Mouse (Mus musculus): Measurements from ENCODE around the gene Samd8.

The Samd8 gene

DNA sequence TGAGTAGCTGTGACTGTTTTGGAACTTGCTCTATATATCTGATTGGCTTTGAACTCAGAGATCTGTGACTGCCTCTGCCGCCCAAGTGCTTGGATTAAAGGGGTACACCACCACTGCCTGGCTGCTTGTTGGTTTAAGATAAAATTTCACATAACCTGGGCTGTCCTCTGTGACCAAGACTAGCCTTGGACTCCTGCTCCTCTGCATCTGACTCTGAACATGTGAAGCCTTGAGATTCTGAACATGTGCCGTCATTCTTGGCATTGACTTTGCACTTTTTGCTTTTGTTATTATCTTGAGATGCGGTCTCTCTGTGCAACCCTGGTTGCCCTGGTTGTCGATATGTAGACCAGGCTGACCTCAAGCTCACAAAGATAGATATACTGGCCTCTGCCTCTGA lies 41.4 kb downstream of the Samd8 start:
- DNase-seq (ENCODE audit: low read depth, low spot score), result no peak

DNA sequence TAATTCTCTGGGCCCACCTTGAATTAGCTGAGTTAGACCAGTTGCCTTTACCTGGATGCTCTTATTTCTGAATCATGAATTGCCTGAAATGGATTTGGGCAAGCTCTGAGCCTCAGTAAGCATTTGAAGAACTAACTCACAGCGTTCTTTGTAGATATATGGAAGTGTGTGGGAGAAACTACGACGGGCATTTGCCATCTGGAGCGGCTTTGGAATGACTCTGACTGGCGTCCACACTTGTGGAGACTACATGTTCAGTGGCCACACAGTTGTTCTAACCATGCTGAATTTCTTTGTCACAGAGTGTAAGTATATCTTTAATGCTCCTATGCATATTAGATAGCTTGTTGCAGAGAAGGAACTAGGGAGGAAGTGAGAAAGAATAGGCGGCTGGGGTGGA lies 41.9 kb downstream of the Samd8 start:
- DNase-seq (ENCODE audit: low read depth, low spot score), result no peak

DNA sequence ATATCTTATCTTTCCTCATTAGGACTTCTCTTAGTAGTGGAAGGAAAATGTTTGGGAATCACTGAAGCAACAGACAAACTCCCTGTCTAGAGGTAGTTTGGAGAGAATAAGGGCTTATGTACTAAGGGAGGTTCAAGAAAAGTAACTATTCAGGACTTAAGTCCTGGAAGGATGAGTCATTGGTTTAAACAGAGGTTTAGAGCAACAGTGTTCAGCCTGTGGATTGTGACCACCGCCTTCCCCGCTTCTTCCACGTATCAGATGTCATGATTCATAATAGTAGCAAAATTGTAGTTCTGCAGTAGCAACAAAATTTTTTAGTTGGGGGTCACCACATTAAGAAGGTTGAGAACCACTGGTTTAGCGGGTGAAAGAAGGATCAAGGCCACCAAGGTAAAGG lies 50.3 kb downstream of the Samd8 start:
- no peak for DNase-seq (ENCODE audit: low read depth, low spot score)

DNA sequence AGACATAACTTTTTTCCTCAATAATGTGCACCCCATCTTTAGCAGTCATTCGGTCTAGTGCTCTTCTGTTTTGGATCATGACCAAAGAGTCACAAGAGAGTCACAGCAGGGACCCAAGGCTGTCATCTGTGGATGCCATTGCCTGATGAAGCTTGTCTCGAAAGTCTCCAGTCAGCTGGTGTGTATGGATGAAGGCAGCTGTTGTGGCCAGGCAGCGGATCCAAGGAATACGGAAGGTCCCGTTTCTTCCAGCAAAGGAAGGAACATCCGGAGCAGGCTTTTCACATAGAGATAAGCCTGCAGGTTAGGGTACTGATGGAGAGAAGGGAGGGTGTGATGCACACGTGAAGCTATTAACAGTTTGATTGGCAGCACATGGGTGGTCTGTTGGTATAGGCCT lies 51.3 kb downstream of the Samd8 start:
- DNase-seq (ENCODE audit: low read depth, low spot score), result no peak

DNA sequence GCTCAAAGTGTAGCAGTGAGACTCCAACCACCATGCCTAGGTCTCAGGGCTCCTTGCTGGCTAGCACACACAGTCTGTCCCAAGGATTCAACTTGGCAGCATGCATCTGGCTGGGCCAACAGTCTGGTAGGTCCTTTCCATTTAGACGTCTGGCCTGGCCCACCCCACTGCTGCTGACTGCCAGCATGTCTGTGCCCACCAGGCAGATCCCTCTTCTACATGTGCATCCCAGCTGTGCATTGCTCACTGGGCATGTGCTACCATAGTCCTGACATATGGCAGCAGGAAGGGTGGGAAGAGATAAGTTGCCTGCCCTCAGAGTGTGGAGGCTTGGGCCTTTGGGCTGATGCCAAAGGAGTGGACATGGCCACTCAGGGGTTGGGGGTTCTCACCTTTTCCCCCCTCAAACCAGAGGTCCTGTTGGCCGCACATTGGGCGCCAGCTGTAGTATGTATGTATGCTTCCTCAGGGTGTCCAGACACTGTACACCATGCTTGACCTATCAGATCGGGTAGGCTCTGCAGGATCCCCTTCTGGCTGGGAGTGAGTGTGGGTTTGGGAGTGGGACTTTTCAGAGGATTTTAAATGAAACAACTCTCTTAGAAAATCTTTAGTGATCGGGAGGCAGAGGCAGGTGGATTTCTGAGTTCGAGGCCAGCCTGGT lies 52.3 kb downstream of the Samd8 start:
- no peak for DNase-seq (ENCODE audit: low read depth, low spot score)

DNA sequence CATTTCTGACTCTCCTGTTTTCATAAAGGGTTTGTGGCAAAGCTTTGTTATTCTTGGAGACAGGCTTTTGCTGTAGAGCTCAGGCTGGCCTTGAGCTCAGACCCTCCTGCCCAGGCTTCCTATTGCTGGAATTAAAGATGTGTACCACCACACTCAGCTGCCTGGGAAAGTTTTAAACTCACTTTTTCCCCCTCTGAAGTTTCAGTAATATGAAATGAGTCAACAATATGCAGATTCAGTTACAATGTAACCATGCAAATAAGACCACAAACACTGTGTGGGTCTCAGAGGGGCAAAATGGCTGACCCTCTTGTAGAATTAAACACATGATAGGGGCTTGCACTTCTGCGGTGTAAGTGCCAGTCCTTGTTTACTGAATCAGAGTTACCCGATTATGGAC lies 55.9 kb downstream of the Samd8 start:
- no peak for DNase-seq (ENCODE audit: low read depth, low spot score)

DNA sequence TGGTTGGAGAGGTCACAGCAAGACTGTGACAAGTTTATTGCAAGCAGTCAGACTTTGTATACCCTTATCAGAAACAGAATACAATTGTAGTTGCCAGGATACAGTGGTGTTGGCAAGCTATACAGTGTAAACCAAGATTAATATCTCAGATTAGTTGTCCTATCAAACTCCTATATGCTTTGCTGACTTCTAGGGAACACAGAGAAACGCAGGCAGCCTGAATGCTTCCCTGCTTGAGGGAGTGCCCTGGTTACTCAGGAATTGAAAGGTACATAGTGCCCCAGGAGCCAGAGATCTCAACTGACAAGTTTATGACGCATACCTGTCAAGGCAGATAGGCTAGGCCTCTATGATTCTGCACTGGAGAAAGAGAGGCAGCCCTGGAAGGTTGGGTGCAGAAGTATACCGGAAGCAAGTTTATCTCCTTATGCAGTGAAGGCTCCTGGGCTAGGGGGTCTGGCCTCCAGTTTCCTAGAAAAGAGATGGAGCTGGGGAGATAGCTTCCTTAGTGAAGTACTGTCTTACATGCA lies 56.4 kb downstream of the Samd8 start:
- no peak for DNase-seq (ENCODE audit: low read depth, low spot score)

DNA sequence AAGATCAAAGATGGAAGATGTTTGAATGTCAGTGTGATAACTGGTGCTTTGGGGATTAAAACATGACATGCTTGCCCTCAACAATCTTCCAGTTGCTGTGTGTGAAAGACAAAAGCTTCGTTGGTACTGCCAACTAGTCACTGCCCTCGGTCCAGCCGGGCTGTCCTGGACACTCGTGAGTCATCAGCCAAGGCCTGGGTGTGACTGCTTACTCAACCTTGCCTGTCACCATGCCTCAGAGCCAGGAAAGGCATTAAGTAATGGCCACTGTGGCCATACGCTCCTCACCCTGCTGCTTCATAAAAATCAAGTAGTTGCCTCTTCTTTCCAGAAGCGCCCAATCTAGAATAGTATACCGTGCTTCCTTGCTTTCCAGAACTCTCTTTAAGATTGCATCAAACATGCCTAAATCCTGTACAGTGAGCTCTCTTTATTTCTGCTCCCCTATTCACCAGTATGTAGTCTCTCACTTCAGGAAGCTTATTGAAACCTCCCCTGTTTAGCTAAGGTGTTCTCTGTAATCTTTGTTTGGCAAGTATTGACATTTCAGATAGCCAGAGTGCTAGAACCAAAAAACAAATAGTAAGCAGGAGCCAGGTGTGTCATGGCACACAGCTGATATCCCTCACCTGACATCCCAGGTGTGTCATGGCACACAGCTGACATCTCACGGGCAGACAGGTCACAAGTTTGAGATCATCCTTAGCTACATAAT lies 58.0 kb downstream of the Samd8 start:
- DNase-seq (ENCODE audit: low read depth, low spot score), result no peak

DNA sequence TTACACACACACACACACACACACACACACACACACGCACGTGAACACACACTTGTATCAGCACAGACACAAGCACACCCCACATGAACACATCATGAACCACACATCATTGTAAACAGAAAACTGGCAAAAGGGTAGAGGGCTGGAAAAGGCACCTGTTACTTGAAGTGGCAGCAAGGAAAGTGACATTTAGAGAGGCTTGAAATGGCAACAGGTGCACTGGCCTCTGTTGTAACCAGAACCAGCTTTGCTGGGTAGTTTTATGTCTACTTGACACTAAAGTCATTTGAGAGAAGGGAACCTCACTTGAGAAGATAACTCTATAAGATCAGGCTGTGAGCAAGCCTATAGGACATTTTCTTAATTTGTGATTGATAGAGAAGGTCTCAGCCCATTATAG lies 59.1 kb downstream of the Samd8 start:
- DNase-seq (ENCODE audit: low read depth, low spot score), result no peak

DNA sequence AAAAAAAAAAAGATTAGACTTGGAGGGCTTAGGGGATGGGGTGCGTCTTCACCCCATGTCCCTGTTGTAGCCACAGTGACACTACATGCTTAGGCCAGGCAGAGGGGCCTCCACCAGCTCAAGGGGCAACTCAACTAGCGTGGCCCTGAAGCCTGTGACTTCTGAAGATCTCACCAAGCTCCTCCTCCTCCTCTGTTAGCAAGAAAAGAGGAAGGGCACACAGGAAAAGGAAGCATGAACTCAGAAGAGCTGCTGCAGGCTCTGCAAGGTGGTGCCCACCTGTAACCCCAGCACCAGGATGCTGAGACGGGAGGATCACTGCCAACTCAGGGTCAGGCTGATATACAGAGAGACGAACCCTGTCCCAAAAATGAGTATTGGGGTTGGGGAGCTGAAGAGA lies 61.0 kb downstream of the Samd8 start:
- no peak for DNase-seq (ENCODE audit: low read depth, low spot score)

DNA sequence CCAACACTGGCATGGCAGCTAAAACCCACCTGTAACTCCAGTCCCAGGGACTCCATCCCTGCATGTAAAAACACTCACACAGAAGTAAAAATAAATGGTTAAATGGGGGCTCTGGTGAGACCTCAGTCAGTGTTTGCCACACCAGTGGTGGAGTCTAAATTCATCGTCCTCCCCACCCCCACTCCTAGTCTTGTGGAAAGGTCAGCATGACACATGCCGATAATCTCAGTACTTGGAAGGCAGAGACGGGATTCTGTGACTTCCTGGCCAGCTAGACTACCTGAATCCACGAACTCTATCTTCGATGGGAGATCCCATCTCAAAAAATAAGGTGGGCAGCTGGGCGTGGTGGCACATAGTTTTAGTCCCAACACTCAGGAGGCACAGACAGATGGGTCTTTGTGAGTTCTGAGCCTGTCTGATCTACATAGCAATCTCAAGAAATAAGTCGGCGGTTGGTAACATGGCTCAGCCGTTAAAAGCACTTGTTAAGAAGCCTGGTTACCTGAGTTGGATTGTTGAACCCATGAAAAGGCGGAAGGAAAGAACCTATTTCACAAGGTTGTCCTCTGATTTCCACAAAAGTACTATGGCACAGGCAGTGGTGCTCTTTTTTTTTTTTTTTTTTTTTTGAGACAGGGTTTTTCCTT lies 61.5 kb downstream of the Samd8 start:
- DNase-seq (ENCODE audit: low read depth, low spot score), result no peak

DNA sequence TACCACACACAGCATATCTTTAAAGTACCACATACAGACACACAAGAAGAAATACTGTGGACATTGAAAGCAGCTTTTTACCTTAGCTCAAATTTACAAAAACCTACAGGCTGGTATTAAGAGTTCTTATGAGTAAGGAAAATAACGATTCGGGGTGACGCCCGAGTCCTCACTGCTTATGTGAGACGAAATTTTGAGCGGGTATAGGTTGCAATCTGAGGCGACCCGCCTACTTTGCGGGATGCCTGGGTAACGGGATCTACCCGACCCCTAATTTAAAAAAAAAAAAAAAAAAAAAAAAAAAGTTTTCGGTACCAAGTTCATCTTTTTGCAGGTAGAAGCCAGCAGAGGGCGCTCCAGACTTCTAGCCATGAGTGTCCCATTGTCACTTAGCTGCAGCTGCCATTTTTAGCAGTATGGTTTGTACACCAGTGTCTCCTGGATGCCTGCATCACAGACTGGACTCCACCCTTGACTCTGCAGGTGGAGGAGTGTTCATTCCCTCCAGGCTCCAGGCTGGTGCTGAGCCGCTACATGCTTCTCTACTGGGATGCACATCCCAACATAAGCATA lies 62.3 kb downstream of the Samd8 start:
- peak; percentile 88 for DNase-seq (ENCODE audit: low read depth, low spot score)

DNA sequence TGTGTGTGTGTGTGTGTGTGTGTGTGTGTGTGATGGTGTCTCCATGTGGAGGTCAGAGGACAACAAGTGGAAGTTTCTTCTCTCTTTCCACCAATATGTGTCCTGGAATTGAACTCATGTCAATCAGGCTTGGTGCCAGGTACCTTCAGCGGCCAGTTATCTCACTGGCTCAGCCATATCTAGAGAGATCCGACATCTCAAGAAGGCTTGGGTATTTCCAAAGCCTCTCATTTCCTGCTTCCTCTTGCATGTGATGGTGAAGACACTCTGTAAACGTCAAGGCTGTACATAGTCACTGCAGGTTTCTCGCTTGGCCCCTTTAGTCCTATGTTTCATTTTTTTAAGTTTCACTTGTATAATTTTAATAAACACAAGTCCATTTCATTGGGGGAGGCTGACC lies 62.9 kb downstream of the Samd8 start:
- DNase-seq (ENCODE audit: low read depth, low spot score), result no peak

DNA sequence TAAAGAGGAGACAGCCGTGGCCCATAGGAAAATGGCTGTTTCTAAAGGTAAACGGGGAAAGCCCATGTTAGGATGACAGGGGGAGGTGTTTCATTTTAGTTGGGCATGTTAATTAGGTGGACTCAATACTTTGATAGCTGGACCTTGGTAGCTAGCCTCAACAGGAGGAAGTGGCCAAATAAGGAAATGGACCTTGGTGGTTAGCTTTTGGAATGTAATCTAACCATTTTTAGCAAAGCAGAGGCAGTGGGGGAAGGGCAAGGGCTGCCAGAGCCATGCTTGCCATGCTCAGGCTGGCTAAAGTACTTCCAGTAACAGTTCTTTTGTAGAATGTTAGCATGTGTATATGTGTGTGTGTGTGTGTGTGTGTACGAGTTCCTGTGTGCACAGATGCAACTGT lies 63.5 kb downstream of the Samd8 start:
- no peak for DNase-seq (ENCODE audit: low read depth, low spot score)

DNA sequence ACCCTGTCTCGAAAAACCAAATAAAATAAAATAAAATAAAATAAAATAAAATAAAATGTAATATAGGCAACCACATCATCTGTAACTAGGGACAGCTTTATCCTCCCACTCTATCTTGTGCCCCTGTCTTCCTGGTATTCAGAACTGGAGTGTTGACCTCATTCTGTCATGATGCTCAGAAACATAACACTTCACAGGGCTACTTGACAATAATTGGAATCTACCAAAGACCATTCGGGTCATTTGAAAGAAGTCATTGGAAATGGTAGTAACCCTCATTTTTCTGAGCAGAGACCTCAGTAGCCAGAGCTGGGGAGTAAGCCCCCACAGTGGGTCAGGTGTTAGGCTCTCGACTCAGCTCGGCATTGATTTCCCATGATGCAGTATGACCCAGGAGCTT lies 64.3 kb downstream of the Samd8 start:
- no peak for DNase-seq (ENCODE audit: low read depth, low spot score)

DNA sequence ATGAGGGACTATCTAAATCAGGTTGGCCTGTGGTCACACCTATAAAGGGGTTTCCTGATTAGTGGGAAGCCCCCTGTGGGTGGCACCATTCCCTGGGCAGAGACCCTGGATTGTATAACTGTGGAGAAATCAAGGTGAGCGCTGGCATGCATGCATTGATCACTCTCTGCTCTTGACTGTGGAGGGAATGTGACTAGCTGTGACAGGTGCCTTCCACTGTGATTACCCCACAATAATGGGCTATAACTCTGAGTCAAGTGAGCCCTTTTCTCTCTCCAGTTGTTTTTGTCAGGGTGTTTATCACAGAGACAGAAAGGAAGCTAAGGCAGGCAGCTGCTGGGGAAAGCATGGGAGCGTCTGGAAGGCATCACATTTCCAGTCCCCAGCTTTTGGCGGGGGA lies 65.9 kb downstream of the Samd8 start:
- no peak for DNase-seq (ENCODE audit: low read depth, low spot score)

DNA sequence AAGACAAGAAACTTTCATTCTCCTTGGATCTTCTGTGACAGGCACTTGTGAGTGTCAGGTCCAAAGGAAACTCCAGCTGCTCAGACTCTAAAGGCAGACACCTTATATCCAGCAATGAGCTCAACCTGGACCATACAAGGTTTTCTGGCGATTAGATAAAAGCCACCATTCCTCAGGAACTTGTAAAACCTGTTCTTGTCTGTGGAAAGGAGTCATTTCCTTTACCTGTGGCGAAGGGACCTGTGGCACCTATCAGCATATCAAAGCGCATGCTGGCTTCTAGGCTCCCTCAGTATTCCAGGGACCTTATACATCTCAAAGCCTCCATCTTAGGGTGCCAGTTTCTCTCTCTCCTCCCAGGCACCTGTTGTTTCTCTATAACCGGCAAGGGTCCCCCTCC lies 67.1 kb downstream of the Samd8 start:
- DNase-seq (ENCODE audit: low read depth, low spot score), result peak; percentile 27

DNA sequence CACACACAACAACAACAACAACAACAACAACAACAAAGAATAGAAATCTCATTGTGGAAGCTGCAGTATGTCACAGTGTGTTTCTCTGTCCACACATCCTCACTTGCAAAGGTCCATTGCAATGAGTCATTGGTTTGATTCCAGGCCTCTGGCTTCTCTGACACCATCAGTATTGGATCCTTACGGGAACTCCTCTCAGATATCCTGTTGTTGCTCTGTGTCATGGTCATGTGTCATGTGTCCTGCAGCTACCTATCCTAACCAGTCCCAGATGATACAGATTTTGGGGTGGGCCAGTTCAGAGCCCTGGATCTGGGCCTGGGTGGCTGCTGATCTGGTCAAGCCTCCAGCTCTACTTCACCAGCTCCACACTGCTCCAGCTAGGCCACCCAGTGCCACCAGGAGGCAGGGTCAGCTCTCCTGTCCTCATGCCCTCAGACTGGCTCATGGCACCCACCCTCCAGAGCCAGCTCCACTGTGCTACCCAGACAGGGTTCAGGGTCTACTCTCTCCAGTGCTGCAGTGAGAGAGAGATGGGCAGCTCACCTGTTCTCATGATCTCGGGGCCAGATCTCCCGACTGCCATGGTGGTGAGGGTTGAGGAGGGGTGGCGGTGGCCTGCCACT lies 70.7 kb downstream of the Samd8 start:
- DNase-seq (ENCODE audit: low read depth, low spot score), result no peak

DNA sequence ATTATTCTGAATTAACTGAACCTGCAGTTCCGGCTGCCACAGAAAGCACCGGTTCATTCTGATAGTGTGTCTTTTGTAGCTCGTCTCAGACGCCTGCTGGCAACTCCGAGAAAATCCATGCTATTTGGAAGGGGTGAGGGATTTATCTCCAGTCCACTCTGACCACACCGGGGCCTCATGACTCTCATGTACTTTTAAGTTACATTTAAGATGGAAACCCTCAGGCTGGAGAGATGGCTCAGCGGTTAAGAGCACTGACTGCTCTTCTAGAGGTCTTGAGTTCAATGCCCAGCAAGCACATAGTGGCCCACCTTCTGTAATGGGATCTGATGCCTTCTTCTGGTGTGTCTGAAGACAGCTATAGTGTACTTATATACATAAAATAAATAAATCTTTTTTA lies 72.0 kb downstream of the Samd8 start:
- DNase-seq (ENCODE audit: low read depth, low spot score), result no peak

DNA sequence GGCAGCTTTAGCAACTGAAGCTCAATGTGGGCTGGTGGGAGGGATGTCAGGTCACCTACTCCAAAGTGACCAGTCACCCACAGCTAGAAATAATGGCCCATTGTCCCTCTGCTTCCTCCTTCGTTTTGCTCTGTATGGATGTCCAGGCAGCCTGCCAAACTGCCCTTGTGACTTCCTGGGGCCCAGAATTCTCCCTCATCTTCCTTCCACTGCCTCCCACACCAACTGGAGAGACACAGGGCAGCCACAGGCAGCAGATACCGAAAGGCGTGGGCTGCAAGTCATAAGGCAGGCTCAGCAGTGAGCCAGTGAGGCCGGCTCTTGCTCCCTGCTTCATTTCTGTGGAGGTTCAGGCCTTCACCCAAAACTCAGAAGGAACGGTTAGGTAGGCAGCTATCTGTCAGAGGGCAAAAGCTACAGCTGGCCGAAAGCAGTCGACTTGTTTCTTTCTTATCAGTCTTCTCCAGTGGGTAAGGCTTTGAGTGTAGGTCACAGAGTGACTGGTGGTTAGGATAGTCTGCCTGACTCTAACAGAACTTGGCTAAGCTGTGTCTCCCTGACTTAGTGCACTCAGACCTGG lies 72.6 kb downstream of the Samd8 start:
- DNase-seq (ENCODE audit: low read depth, low spot score), result no peak

DNA sequence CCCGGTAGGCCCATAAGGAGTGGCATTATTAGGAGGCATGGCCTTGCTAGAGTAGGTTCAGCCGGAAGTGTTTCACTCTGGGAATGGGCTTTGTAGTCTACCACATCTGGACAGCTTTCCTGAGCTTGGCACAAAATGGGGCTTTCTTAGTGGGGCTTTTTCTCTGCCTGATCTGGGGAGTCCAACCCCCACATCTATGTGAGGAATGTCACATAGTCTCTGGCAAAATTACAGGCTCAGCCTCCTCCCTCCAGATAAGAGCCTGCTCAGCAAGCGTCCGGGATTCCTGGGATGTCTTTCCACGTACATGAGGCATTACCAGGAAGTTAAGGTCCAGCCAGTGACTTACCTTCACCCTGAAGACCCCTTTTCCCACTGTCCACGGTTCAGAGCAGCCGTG lies 73.6 kb downstream of the Samd8 start:
- no peak for DNase-seq (ENCODE audit: low read depth, low spot score)

DNA sequence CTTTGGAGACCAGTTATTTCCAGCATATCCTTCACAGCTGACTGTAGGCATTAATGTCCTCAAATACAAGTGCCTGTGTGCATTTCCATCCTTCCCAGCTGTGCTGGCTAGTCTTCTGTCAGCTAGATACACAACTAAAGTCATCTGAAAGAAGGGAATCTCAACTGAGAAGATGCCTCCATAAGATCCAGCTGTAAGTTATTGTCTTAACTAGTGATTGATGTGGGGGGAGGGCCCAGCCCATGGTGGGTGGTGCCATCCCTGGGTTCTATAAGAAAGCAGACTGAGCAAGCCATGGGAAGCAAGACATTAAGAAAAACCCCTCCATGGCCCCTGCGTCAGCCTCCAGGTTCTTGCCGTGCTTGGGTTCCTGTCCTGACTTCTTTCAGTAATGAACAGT lies 74.6 kb downstream of the Samd8 start, which contains the start of gene Vdac2:
Gene Vdac2, plus strand, starts transcription at position 301 of the 400 bp plus-strand sequence.
- no peak for DNase-seq (ENCODE audit: low read depth, low spot score)

All from R1 (cell line).